Mouse (Mus musculus) adrenal gland, adult 2 months (tissue): Measurements from ENCODE around the gene 1700006A11Rik. TPM values are rescaled to one million over a fixed set of nuclear protein-coding genes. Genes with fewer than 3 reads are reported as not detected.
"Not testable (repeated sequence)": the region's sequence is repeated elsewhere in the genome, so short reads cannot be mapped to it uniquely, and the experiment has no call there.

Source experiments
- DNase-seq: peaks from one replicate; pipeline ENCODE4 v3.0.0; 2021
- long read RNA-seq: library from polyadenylated mRNA; stranded (forward); transcript quantifications from one replicate; pipeline ENCODE4 v2.0.0, GENCODE M21; 2021
- polyA plus RNA-seq: library from polyadenylated mRNA; depleted of rRNA; stranded (reverse); fragments of >200 nt; gene quantifications from 2 replicates; pipeline ENCODE4 v1.2.3, GENCODE M21; 2012; rRNA removed
- total RNA-seq, 2 experiments: library from RNA; stranded (reverse); gene quantifications; 2 replicates each; pipeline ENCODE4 v1.2.3; 2021

The 1700006A11Rik gene
- total RNA-seq (not detected), polyA plus RNA-seq (not detected in 2 replicates)
- long read RNA-seq = 0 reads

DNA sequence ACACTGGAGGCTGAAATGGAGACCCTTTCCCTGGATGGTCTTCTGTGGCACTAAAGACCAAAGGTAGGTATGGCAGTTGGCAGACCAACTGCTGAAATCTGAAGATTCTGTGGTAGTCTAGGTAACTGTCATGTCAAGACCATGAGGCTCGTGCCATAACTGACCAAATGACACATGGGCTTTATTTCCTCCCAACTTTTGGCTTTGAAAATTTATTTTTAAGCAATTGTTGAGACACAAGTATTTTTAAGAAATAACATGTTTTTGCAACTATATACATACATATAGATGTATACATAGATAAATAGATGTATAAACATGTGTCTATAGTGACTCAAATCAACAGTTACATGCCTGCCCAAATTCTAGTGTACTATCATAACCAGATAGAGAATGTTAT is at the start of gene 1700006A11Rik:
TSS of gene 1700006A11Rik (minus strand) at position 101 of the 400 bp plus-strand sequence.
- no peak for DNase-seq

DNA sequence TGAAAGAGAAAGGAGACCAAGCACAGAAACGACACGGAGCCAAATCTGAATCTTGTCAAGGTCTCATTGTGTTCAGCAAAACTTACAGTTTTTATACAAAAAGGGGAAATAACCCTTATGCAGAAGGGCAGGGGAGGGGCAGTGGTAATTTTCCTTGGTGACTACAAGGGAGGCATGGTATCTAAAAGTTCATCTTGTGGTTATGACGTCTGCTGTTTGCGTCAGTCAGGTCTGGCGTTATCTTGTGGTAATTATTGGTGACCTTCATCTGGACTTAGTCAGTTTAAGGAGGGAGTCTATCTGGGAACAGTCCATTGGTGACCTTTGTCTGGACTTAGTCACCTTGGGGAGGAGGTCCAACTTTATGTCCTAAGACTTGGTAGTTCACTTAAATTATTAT is 48.5 kb upstream of the 1700006A11Rik start:
- DNase-seq = peak; percentile 55

DNA sequence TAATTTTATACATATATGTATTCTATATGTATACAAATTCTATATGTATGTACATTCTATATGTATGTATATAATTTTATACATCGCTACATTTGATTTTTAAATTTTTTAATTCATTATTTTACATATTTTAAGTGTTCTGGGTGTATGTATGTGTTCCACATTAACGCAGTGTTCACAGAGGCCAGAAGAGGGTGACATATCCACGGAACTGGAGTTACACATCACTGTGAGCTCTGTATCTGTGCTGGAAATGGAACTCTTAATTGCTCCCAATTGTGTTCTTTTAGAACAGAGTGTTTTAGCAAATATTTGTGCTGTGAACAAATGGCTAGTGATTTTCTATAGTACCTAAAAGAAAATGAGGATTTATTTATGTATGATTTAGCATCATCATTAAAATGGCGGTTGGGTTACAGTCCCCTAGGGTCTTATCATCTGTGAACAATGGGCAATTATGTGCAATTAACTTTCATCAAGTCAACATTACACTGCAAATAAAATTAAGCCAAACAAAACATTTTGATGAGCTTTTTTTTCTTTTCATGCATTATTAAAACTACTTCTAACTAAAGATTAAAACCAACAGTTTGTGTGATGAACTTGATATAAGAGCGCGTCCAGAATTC is 40.4 kb upstream of the 1700006A11Rik start:
- no peak for DNase-seq

DNA sequence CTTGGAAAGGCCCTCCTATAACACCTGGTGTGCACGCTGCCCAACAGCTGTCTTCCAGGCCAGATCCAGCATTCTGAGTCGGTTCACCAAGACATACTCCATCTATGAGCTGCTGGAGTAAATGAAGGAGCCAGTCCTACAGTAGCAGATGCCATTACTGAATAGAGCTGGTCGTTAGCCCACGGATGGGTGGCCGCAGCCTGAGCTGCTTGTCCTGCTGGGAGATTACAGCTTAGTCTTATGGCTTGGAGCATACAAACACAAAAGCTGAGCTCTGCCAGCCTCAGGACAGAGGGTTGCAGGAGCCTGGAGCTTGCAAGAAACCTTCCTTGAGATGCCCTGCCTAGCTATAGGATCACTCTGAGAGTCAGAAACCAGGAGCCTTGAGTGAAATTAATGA is 33.6 kb downstream of the 1700006A11Rik start:
- DNase-seq = no peak

DNA sequence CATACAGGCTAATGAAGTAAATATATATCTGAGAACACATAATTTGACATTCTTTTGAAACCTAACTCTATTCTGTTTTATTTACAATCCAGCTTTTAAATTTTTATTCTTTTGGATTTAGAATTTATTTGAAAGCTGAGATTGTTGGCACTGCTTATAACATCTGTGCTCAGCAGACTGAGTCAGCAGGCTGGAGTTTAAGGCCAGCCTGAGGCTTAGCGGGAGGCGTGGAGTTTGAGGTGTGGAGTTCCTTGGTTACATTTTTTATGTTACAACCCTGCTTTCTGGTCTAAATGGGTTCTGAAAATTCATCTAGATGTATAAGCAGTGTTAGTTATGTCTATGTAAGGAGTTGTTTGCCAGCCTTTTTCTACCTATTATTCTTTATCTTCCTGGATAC is 35.7 kb downstream of the 1700006A11Rik start:
- no peak for DNase-seq

DNA sequence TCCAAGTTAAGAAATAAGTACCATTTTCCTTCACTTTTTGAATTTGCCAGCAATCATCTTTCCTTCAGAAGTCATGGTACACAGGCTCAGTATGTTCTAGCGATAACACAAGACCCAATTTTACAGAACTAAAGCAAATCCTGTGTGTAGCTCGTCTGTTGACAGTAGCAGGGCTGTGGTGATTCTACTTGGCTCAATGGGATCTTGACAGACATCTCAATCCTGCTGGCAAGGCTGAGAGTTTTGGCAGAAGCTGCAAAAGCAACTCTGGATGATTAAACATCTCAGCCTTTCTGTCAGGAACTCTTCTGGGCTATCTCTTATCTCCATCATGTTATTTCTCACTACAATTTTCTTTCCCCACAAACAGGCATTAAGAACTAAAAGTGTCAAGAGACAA is 36.2 kb downstream of the 1700006A11Rik start:
- no peak for DNase-seq

DNA sequence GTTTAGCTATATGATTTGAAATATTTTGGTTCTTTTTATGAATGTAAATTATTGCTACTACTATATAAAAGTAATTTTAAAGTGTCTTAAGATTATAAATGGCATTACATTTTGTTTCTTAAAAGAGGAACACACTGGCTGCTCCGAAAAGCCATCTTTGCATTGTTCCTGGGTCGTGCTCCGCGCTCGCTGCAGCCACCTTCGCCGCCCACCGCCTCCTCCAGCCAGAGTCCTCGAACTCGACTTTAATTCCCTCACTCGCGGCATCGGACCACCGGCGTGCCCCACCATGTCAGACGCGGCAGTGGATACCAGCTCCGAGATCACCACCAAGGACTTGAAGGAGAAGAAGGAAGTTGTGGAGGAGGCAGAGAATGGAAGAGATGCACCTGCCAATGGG is 40.5 kb downstream of the 1700006A11Rik start:
- not testable (repeated sequence) for DNase-seq

DNA sequence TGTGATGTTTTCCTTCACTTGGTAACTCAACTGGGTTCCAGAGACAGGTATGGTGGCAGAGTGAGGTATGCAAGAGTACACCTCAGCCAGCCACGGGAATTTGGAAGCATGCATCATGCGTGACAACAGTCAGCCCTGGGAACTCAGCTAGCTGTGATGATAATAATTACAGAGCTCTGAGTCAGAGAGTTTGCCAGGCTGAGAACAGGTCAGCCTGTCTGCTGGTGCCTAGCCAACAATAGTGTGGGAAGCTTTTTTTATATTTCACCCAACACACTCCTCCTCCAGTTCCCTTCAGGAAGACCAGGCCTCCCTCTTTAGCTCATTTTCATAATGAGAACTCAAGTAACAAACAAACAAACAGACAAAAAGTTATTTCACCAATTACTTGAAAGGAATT is 53.8 kb downstream of the 1700006A11Rik start:
- no peak for DNase-seq

DNA sequence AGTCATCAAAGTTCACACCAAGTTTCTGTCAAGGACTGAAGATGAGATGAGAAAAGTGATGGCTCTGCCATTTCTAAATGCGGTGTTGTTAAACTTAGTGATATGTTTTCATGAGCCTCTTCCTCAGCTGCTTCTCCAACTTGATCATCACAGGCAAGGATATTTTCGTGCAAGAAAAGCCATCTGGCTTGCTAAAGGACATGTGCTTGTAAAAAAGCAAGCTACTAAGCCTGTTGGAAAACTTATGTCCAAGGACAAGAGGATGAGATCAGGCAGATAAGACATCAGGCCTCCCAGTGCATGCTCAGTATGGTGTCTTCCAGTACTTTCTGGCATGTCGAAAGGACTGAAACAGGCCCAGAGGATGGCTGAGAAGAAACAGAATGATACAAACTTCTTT is 68.3 kb downstream of the 1700006A11Rik start:
- DNase-seq = no peak

Other genes starting within 250 kb of the 1700006A11Rik start
- 1 to 10 TPM; 1.1 to 1.8 TPM for gene Tram1l1, start 105.2 kb downstream of the 1700006A11Rik start, total RNA-seq
- 0.39 and 0.67 TPM in 2 replicates for gene Tram1l1, start 105.2 kb downstream of the 1700006A11Rik start, polyA plus RNA-seq
- not detected for gene 1700003H04Rik, start 155.1 kb upstream of the 1700006A11Rik start, total RNA-seq
- not detected in 2 replicates for gene 1700003H04Rik, start 155.1 kb upstream of the 1700006A11Rik start, polyA plus RNA-seq